Mouse (Mus musculus): ENCODE results near the gene Nap1l2. TPM values are rescaled to one million over a fixed set of nuclear protein-coding genes. Genes with fewer than 3 reads are reported as not detected.

The Nap1l2 gene
- polyA plus RNA-seq, 1 experiment from 2014 or later: 3.1 TPM

GRCm38 (mm10) chrX:103138549-103138948 lies 47.9 kb downstream of the Nap1l2 start:
- Histone ChIP-seq H3K4me3 (ENCODE audit: low read depth, low read length) (no peak overlapping the region), H3K36me3 (ENCODE audit: control insufficient read depth, insufficient read depth, low read length) (no peaks in the 10 kb centered on the region), H3K27me3 (ENCODE audit: control insufficient read depth, insufficient read depth, low read length) (no peaks in the 10 kb centered on the region), H3K9me3 (ENCODE audit: control insufficient read depth, low read length) (no peaks in the 10 kb centered on the region), H3K4me2 (ENCODE audit: low read depth, severe bottlenecking) (no peak overlapping the region), H3K4me1 (ENCODE audit: control insufficient read depth, insufficient read depth, low read length) (no peaks in the 10 kb centered on the region), H3K27ac (replicated peaks; ENCODE audit: low read depth, low read length) (no peak overlapping the region), H3K9ac (ENCODE audit: low read length) (no peak overlapping the region)
- WGBS: 87% methylated on average over 3 of the region's 3 CpGs
- ATAC-seq (ENCODE audit: insufficient number of reproducible peaks, low FRiP score, low TSS enrichment, low read depth) (no peak), DNase-seq (ENCODE audit: low spot score) (no peak)

Other genes starting within 250 kb of the Nap1l2 start
- gene Cdx4, start 134.8 kb upstream of the Nap1l2 start, polyA plus RNA-seq (2014; fragmentation: Nextera tagmentation; extraction: Ambion mirVana): 0.10 TPM in 1 of 2 replicates, not detected in the other
- gene Chic1, start 169.8 kb upstream of the Nap1l2 start, polyA plus RNA-seq (2014; fragmentation: Nextera tagmentation; extraction: Ambion mirVana): 3.5 and 3.6 TPM in 2 replicates
- 0.44 TPM in 1 of 2 replicates, not detected in the other for gene Tsx, start 227.8 kb upstream of the Nap1l2 start, polyA plus RNA-seq (2014; fragmentation: Nextera tagmentation; extraction: Ambion mirVana)
- gene Gm26992, start 235.4 kb upstream of the Nap1l2 start, polyA plus RNA-seq (2014; fragmentation: Nextera tagmentation; extraction: Ambion mirVana): not detected in 2 replicates

Measured in limb, embryonic 11.5 days (tissue).